Mouse (Mus musculus) thymus, postnatal 25 days (tissue): ENCODE data around the gene Nmur1.

Experiments used
- DNase-seq: peaks from one replicate; pipeline ENCODE4 v3.0.0; 2022

Gene Nmur1

DNA sequence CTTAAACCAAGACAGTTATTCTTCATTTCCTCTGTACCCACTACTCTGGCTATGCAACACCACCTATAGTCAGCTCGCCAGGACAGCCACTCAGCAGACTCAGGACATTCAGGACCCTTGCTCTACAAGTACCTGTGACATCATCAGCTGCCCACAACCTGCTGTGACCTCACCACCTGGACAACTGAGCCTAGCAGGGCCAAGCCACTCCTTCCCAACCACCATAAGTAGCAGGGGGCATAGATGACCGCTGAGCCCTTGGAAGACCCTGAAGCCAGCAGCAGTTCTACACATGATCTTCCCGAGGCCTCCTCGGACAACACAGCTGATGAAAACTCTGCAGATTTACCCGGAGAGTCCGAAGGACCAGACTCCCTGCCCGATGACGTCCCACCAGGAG lies at the start of gene Nmur1, which contains the start of gene Tex44:
TSS of gene Nmur1 (minus strand) at position 101 of the 400 bp plus-strand sequence.
TSS of gene Tex44 (plus strand) at position 202 of the 400 bp plus-strand sequence.
- no peak for DNase-seq

DNA sequence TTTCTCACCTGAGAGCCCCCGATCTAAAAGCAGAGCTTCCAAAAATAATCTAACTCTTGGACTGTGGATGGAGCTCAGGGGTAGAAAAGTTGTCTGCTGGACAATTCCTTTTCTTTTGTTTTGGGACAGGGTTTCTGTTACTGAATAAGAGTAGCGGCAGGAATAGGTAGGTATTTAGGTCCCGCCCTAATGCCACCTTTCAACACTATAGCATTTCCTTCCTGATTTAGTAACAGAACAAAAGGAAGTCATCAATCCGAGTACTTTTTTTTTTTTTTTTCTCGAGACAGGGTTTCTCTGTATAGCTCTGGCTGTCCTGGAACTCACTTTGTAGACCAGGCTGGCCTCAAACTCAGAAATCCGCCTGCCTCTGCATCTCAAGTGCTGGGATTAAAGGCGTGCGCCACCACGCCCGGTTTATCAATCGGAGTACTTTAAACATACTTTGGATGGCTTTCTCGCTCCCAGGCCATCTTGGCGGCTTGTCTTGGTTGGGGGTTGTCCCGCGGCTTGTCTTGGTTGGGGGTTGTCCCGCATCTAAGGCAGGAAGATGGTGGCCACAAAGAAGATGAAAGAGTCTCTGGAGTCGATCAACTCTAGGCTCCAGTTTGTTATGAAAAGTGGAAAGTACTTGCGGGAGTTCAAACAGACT lies 47.2 kb upstream of the Nmur1 start:
- no peak for DNase-seq

DNA sequence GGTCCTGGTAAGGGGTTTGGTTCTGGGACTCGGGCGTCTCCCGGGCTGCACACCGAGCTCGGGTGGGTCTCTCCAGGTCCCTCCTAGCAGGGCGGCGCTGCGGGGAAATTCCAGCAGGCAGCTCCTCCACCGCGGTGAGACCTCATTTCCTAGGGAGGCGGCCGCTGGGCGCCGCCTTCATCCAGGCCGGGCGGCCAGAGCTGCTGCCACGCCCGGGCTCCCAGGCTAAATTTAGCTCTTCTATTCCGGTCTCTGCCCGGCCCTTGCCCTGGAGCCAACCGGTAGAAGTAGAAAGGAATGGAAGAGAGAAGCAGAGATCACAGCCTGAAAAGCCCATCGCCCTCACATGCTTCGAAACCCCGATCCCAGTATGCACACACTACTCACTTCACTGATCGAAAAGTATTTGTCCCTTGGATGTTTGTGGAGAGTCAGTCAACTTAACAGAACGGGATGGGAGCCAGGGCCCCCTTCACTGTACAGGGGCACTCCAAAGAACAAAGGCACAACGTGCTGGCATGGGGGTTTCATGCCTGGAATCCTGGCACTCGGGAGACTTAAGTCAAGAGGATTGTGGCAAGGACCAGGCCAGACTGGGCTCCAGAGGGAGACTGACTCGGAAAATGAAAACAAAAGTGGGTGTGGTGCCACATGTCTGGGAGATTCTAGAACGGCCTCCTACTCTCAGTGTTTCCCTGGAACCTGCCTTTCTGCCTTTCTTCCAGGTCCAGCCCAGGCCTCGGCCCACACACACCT lies 46.3 kb upstream of the Nmur1 start:
- peak; percentile 33 for DNase-seq

- peak; percentile 47 for DNase-seq
Measured at GRCm38 (mm10) chr1:86471504-86471961, 45.5 kb upstream of the Nmur1 start.

DNA sequence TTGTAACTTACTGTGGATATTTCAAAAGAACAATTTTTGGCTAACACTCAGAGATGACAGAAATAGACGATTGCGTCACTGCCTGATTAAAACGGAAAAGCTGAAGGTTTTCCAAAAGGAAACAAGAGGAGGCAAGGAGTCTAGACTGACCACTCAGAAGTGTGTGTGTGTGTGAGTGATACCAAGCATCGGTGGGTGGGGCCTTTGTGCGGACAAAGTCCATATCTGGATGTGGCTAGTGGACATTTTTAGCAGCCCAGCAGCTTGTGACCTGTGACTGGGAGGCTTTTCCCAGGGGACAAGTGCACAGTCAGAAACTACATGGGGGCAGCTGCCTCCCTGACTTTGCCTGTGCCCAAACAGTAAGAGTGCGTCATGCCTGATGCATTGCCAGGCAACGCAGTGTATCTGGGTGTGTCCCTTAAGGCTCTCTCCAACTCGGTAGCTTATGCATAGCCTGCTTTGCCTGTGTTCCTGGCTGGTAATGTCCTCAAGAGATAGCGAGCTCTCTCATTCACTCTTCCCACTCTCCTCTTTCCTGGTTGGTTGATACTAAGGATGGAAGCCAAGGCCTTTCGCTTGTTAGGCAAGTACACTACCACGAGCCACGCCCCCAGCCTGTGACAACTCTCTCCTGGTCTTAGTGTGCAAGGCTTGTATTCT lies 44.6 kb upstream of the Nmur1 start:
- DNase-seq: no peak

- no peak for DNase-seq
Measured at GRCm38 (mm10) chr1:86469876-86470275, 43.8 kb upstream of the Nmur1 start.

DNA sequence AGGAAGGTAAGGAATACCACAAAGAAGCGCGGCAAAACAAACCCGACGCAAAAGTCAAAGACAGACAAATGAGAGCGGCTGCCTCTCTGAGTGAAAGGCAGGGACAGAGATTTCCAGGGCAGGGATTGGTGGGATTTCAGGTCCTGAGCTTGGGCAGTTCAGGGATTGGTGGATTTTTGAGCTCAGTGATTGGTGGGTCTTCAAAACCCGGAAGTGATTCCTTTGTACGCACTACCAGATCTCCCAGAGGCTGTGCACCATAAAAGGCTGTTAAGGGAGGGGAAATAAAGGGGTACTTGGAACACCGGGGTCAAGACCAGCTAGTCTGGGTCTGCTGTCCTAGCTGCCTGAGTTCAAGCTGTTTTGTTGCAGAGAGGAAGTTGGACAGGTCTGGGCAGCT lies 41.4 kb upstream of the Nmur1 start:
- no peak for DNase-seq

DNA sequence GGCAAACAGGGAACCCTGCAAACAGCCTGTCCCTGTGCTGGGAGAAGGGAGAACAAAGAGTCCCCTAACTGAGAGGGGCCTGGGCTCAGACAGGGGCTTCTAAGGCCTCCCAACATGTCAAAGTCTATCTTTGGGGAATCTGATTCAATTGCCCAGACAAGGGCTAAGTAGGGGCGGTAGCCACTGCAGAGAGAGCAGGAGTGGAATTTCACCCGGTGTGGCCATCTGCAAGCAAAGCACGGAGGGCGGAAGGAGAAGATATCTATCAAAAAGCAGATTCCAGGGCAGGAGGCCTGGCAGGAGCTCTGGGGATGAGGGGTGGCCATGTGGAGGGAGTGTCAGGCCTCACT lies 38.8 kb upstream of the Nmur1 start:
- DNase-seq: no peak

GRCm38 (mm10) chr1:86464223-86464874 lies 38.3 kb upstream of the Nmur1 start:
- DNase-seq: no peak

- no peak for DNase-seq
Measured at GRCm38 (mm10) chr1:86459371-86459770, 33.3 kb upstream of the Nmur1 start.

- DNase-seq: no peak
Measured at GRCm38 (mm10) chr1:86456892-86457581, 31.0 kb upstream of the Nmur1 start.

DNA sequence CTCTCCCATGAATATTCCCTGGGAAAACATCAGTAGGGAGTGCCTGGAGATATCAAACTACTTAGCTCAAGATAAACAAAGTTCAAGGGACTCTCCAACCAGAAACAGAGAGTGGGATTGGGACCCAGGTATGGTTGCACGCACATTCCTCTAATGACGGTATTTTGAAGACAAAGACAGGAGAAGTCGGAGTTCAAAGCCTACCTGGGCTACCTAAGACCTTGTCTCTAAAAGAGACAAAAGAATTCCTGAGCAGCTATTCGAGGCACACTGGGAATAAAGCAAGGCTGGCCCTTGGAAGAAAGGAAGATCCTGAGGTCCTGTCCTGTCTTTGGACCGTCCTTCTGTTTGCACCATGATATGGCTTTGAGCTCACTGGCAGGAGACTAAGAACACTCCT lies 26.7 kb upstream of the Nmur1 start:
- no peak for DNase-seq

DNA sequence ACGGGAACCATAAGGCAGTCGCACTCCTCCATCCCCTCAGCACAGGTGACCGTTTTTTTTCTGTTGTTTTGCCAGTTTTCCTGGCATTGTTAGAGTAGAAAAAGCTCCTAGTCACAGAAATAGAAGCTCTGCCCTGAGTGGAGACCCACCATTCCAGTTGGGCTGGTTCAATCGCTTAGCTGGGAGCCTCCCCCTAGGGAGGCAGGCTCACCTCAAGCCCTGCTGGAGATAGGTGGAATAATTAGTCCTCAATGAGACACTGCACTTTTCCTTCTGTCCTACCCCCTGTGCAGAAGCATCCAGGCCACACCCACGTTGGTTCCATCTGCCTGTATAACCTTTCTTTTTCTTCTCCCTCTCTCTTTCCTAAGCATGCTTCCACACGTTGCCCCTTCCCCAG lies 23.9 kb upstream of the Nmur1 start:
- no peak for DNase-seq

- DNase-seq: no peak
Measured at GRCm38 (mm10) chr1:86448272-86448671, 22.2 kb upstream of the Nmur1 start.

DNA sequence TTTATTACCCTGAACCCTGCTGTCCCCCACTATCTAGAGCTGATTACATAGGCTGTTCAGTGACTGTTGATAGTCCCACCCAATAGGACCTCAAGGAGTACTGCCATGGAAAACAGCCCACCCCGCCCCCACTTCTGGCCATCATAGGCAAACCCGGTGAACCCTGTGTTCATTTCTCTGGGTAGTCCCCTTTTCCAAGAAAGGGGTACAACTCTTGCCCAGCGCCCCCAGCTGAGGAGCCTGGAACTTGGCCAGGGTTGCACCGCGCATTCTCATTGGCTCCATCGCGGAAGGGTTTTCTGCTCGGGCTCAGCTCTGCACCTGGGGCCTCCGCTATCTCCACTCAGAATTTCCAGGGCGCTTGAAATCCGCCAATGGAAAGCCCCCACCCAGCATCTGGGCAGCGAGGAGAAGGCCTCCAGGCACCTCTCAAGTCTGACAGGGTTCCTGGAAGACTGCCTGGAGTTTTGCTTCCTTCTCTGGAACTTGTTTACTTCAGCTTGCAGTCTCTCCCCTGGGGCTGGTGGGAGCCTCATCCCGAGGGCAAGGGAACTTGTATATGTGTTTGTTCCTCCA lies 21.7 kb upstream of the Nmur1 start:
- DNase-seq: no peak

- DNase-seq: no peak
Measured at GRCm38 (mm10) chr1:86443386-86444172, 17.6 kb upstream of the Nmur1 start.

DNA sequence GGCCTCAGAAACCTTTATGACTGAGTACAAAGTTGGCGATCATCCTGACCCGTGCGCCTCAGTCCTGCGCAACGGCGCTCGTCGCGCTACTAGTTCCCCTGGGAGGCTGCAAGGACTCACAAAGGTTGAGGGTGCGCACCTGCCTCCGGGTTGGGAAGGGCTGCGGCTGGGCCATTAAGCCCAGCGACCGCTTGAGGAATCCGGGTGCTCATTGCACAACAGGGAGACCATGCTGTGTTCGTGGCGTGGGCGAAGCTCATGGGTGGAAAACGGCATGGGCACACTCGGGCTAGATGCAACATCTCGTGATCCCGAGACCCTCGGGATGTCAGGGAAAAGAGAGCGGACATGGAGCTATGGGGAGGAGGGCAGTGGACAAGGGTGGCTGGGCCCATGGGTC lies 16.8 kb upstream of the Nmur1 start:
- no peak for DNase-seq

- DNase-seq: peak; percentile 89
Measured at GRCm38 (mm10) chr1:86441980-86442831, 16.2 kb upstream of the Nmur1 start.

- no peak for DNase-seq
Measured at GRCm38 (mm10) chr1:86441724-86441979, 15.6 kb upstream of the Nmur1 start.

DNA sequence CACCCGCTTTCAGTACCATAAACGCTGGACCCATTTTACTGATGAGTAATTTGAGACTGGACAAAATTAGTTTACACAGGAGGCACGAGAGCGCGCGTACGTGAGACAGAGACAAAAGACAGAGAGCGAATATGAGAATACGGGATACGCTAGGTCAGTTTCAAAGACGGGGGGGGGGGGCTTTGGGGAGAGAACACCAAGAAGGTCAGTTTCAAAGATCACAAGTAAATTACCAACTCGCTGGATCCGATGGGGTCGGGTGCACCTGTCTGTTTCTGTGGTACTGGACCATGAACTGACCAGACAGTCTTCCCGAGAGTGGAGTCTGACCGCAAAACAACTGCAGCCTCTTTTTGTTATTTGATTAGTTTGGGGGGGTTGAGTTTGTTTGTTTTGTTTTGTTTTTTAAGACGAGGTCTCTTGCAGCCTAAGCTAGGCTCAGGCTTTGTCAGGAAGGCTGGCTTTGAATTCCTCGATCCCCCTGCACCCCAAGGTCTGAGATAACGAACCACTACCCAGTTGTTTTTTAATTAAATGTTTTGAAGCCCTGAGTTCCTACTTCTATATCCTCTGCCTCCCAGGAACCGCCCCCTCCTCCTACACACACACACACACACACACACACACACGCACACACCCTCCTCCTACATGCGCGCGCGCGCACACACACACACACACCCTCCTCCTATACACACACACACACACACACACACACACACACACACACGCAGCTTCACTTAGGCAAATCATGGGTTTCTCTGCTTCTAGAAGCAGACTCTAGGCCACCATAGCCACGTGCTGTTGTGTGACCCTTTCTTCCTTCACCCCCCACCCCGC lies 15.1 kb upstream of the Nmur1 start:
- peak; percentile 76 for DNase-seq
